21 mouse cellular contexts compared by ENCODE assay signal in genomic region chr8:103919324-103919723, GRCm38 (mm10).
DNase-seq lines count a peak whose midpoint lies in the region; TF ChIP-seq lines count a peak whose summit lies in the region.
"Had no signal": no experiment of that assay in that cellular context is flagged by ENCODE, and none has a peak within 500 bp of the region (broad histone marks: within the 10 kb centered on the region; RNA-seq: fewer than 3 reads in every experiment).

No protein-coding gene starts in this region.

- TF ChIP-seq POLR2A in CH12.LX (IDR thresholded peaks at IDR 0.05; ENCODE audit: low read depth, low read length): no peak

- H3K27ac ChIP-seq in CH12.LX (ENCODE audit: insufficient read depth, low read depth): no peak overlapping the region

- TF ChIP-seq EP300 in CH12.LX (IDR thresholded peaks at IDR 0.05; ENCODE audit: low read length): peak; percentile 98

- no peak overlapping the region for H3K4me3 ChIP-seq in CH12.LX (replicated peaks in 1 of 3; ENCODE audit: low read depth in 2 of 3, low read length in 2 of 3, poor library complexity in 1 of 3)

- peaks cover 13 to 25% of the 10 kb centered on the region in 2 experiments for H3K4me1 ChIP-seq in CH12.LX (ENCODE audit: control insufficient read depth in 1 of 2, insufficient read depth in 2 of 2)

- no peak overlapping the region for H3K9ac ChIP-seq in CH12.LX (ENCODE audit: insufficient read depth, low read depth)

- dilution Hi-C loops in CH12.LX (cut with MboI; ENCODE audit: extremely low pct_ligation_motif_present, extremely low pct_unique_long_range_greater_than_20kb, low sequenced_read_pairs): no loop called here

- H3K27me3 ChIP-seq in CH12.LX (replicated peaks): no peaks in the 10 kb centered on the region
- no peaks in the 10 kb centered on the region for H3K27me3 ChIP-seq in splenic B cell, adult 2 months (ENCODE audit: control insufficient read depth, insufficient read depth, low read length, poor library complexity, severe bottlenecking)
- H3K27me3 ChIP-seq: Patski had no signal

- in situ Hi-C loops in CH12.LX (cut with MboI; ENCODE audit: low pct_ligation_motif_present, low pct_unique_long_range_greater_than_20kb, low sequenced_read_pairs): no loop called here

- H3K9me3 ChIP-seq in CH12.LX (replicated peaks; ENCODE audit: low read length): no peaks in the 10 kb centered on the region

- no peaks in the 10 kb centered on the region for H3K36me3 ChIP-seq in CH12.LX (replicated peaks in 1 of 2; ENCODE audit: control insufficient read depth in 1 of 2, insufficient read depth in 1 of 2, low read length in 1 of 2)
- H3K36me3 ChIP-seq in splenic B cell, adult 2 months (ENCODE audit: control insufficient read depth, insufficient read depth, low read length, poor library complexity, severe bottlenecking): no peaks in the 10 kb centered on the region
- H3K36me3 ChIP-seq: G1E had no signal

- TF ChIP-seq CTCF in CH12.LX (conservative IDR thresholded peaks at IDR 0.05 in 1 of 2, IDR thresholded peaks at IDR 0.05 in 1 of 2; ENCODE audit: low read depth in 2 of 2, low read length in 2 of 2): no peak

- DNase-seq in heart, adult 11 months: peak; percentile 41
- DNase-seq in heart, postnatal 4 days: no peak
- DNase-seq in A20 (ENCODE audit: low read depth, low spot score) (peak; percentile 1), CH12.LX (ENCODE audit: extremely low read depth) (peak; percentile 77)
- DNase-seq in splenic B cell, adult 2 months (ENCODE audit: low read depth, low spot score): peak; percentile 15
- no peak for DNase-seq in retina, embryonic 14.5 days (ENCODE audit: low spot score)
- DNase-seq in cerebellum, adult 11 months: no peak
- no peak for DNase-seq in layer of hippocampus, postnatal 36 days
- DNase-seq: adrenal gland, adult 2 months; adrenal gland, adult 8-10 months; adrenal gland, postnatal 10 days; adrenal gland, postnatal 14 days; adrenal gland, postnatal 25 days; adrenal gland, postnatal 36 days; B cell, adult 2 months; cerebellum, adult 11-12 months; cerebellum, adult 18-20 months; cerebellum, adult 2 months; cerebellum, adult 8-10 months had no signal

- no peak; the same call in 1 of the 2 replicates for TF ChIP-seq RAD21 in CH12.LX (IDR thresholded peaks at IDR 0.05; ENCODE audit: low read depth, low read length)

- no peaks in the 10 kb centered on the region for H3K79me2 ChIP-seq in CH12.LX (replicated peaks; ENCODE audit: control insufficient read depth, extremely low read depth, insufficient read depth, poor library complexity, severe bottlenecking)

- peak overlapping the region; percentile 36; the same call in 1 of the 2 replicates for H3K4me2 ChIP-seq in CH12.LX (ENCODE audit: insufficient read depth, low read depth, poor library complexity, severe bottlenecking)

TF ChIP-seq in CH12.LX, 34 proteins besides CTCF, POLR2A, EP300 and RAD21:
- TF ChIP-seq UBTF (IDR thresholded peaks at IDR 0.05; ENCODE audit: low read depth, low read length) (no peak), USF1 (IDR thresholded peaks at IDR 0.05; ENCODE audit: low read depth, low read length) (no peak), E2F4 (IDR thresholded peaks at IDR 0.05; ENCODE audit: insufficient replicate concordance, low read depth, low read length) (no peak), MXI1 (IDR thresholded peaks at IDR 0.05; ENCODE audit: low read depth, low read length) (no peak), ZMIZ1 (IDR thresholded peaks at IDR 0.05; ENCODE audit: low read depth, low read length) (no peak), IRF4 (IDR thresholded peaks at IDR 0.05; ENCODE audit: low read depth, low read length) (peak; percentile 92), GABPA (IDR thresholded peaks at IDR 0.05; ENCODE audit: insufficient replicate concordance, low read depth, low read length) (no peak), JUND (conservative IDR thresholded peaks at IDR 0.05; ENCODE audit: low read depth, low read length) (no peak; the same call in 1 of the 2 replicates), ZC3H11A (IDR thresholded peaks at IDR 0.05; ENCODE audit: low read depth, low read length) (no peak), MEF2A (IDR thresholded peaks at IDR 0.05; ENCODE audit: borderline replicate concordance, low read depth, low read length) (peak; percentile 53), ZKSCAN1 (IDR thresholded peaks at IDR 0.05; ENCODE audit: borderline replicate concordance, low read depth, low read length) (no peak), CHD2 (IDR thresholded peaks at IDR 0.05; ENCODE audit: low read length) (peak; percentile 31; the same call in 1 of the 2 replicates), USF2 (conservative IDR thresholded peaks at IDR 0.05; ENCODE audit: low read depth, low read length) (no peak), TCF12 (IDR thresholded peaks at IDR 0.05; ENCODE audit: low read depth, low read length) (peak; percentile 41; the same call in 1 of the 2 replicates), MAX (IDR thresholded peaks at IDR 0.05; ENCODE audit: low read length) (no peak), ETS1 (conservative IDR thresholded peaks at IDR 0.05; ENCODE audit: low read depth, low read length) (peak; percentile 65), HCFC1 (IDR thresholded peaks at IDR 0.05; ENCODE audit: low read depth, low read length) (no peak), ELF1 (IDR thresholded peaks at IDR 0.05; ENCODE audit: low read depth, low read length) (no peak), KAT2A (IDR thresholded peaks at IDR 0.05; ENCODE audit: insufficient replicate concordance, low read length) (no peak), NRF1 (IDR thresholded peaks at IDR 0.05; ENCODE audit: low read depth, low read length) (no peak), SIN3A (IDR thresholded peaks at IDR 0.05; ENCODE audit: low read length) (0 out of 2 replicates have a peak, but pooled peaks have one; percentile 30), SMC3 (IDR thresholded peaks at IDR 0.05; ENCODE audit: low read depth, low read length) (no peak), CHD1 (IDR thresholded peaks at IDR 0.05; ENCODE audit: low read depth, low read length) (no peak), NELFE (IDR thresholded peaks at IDR 0.05; ENCODE audit: low read depth, low read length) (no peak), PAX5 (IDR thresholded peaks at IDR 0.05; ENCODE audit: low read length) (no peak), MAZ (IDR thresholded peaks at IDR 0.05; ENCODE audit: low read depth, low read length) (no peak), BHLHE40 (IDR thresholded peaks at IDR 0.05; ENCODE audit: low read depth, low read length) (peak; percentile 77), MYC (IDR thresholded peaks at IDR 0.05; ENCODE audit: low read depth, low read length) (0 out of 2 replicates have a peak, but pooled peaks have one; percentile 47), MAFK (IDR thresholded peaks at IDR 0.05; ENCODE audit: insufficient replicate concordance, low read length) (0 out of 2 replicates have a peak, but pooled peaks have one; percentile 53), JUN (IDR thresholded peaks at IDR 0.05; ENCODE audit: insufficient read depth, low read depth, low read length) (peak; percentile 71), TBP (conservative IDR thresholded peaks at IDR 0.05; ENCODE audit: low read depth, low read length) (no peak)

Comparison
In these comparisons a context has a peak if more than half of its experiments do, and no peak if none do; other contexts are left out.
1. DNase-seq: peak in heart, adult 11 months (single experiment), A20 (single experiment), CH12.LX (single experiment) and splenic B cell, adult 2 months (single experiment); none in heart, postnatal 4 days (single experiment), retina, embryonic 14.5 days (single experiment), cerebellum, adult 11 months (single experiment) and layer of hippocampus, postnatal 36 days (0 of 2).